8 mouse cellular contexts compared by ENCODE assay signal in the genomic region with DNA sequence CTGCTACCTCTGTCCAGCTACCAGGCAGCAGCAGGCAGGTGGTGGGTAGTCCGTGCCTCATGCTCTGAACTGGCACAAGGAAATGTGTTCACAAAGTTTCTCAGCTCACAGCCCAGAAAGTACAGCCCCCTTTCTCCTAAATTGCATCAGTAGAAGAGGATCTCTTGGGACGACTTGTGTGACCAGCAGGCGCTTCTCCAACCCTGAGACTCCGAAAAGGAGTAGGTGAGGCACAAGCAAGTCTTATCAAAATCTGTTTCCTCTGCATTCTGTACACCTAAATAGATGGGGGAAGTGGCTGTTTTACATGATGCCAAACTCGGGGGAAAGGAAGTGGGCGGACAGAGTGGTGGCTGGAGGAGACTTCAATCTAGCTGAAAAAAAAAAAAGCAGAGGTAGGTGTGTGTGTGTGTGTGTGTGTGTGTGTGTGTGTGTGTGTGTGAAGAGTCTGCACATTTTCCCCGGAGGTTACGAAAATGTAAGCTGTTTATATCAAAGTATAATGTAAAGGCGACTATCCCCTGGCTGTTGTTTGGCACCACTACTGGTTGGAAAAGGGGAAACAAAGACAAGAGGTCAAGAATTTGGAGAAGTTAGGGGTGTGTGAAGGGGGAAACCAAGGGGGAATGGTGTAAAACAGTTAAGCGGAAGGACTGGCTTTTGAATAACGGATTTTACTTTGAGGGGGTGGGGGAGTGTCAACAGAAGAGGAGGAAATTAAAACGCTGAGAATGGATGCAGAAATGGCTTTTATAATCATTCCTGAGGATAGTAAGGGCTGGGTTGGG. TPM values are rescaled to one million over a fixed set of nuclear protein-coding genes. Genes with fewer than 3 reads are reported as not detected.
DNase-seq lines count a peak whose midpoint lies in the region; ATAC-seq lines count a peak whose summit lies in the region.

No protein-coding gene starts in this region.

- H3K4me2 ChIP-seq in heart, embryonic 12.5 days, result peak overlapping the region; percentile 93
- peak overlapping the region; percentile 97 for H3K4me2 ChIP-seq in midbrain, embryonic 13.5 days (replicated peaks)

- H3K4me1 ChIP-seq in heart, embryonic 12.5 days (replicated peaks), result peaks cover 27% of the 10 kb centered on the region
- peaks cover 26% of the 10 kb centered on the region for H3K4me1 ChIP-seq in hindbrain, embryonic 10.5 days (replicated peaks)
- peaks cover 32% of the 10 kb centered on the region for H3K4me1 ChIP-seq in midbrain, embryonic 13.5 days (replicated peaks)

- no peak for ATAC-seq in heart, embryonic 12.5 days (ENCODE audit: insufficient number of reproducible peaks, low FRiP score)
- no peak for ATAC-seq in midbrain, embryonic 13.5 days

- H3K9ac ChIP-seq in heart, embryonic 12.5 days, result no peak overlapping the region
- peak overlapping the region; percentile 61; the same call in 1 of the 2 replicates for H3K9ac ChIP-seq in midbrain, embryonic 13.5 days (replicated peaks)

- DNase-seq in heart, postnatal 36 days, result no peak
- peak; percentile 26 for DNase-seq in adipocyte (ENCODE audit: low spot score)
- no peak for DNase-seq in hindbrain, embryonic 10.5 days (ENCODE audit: low spot score)
- no peak for DNase-seq in thymus, postnatal 36 days
- DNase-seq in gastrocnemius, adult 18-20 months (ENCODE audit: low spot score), result no peak
- DNase-seq in ovary, postnatal 10 days (ENCODE audit: low spot score), result no peak

- intact Hi-C loops in heart, postnatal 36 days (cut with DNase I), result no loop called here

- H3K9me3 ChIP-seq in heart, embryonic 12.5 days (replicated peaks), result no peaks in the 10 kb centered on the region
- no peaks in the 10 kb centered on the region for H3K9me3 ChIP-seq in hindbrain, embryonic 10.5 days
- H3K9me3 ChIP-seq in midbrain, embryonic 13.5 days, result no peaks in the 10 kb centered on the region

- no peak overlapping the region for H3K27ac ChIP-seq in heart, embryonic 12.5 days (ENCODE audit: poor library complexity, severe bottlenecking)
- H3K27ac ChIP-seq in hindbrain, embryonic 10.5 days, result no peak overlapping the region
- H3K27ac ChIP-seq in midbrain, embryonic 13.5 days, result no peak overlapping the region

- H3K4me3 ChIP-seq in heart, embryonic 12.5 days, result peak overlapping the region; percentile 50; the same call in 1 of the 2 replicates
- H3K4me3 ChIP-seq in hindbrain, embryonic 10.5 days, result peak overlapping the region; percentile 62
- peak overlapping the region; percentile 53 for H3K4me3 ChIP-seq in midbrain, embryonic 13.5 days (replicated peaks)

- H3K27me3 ChIP-seq in heart, embryonic 12.5 days (replicated peaks), result peaks cover 90% of the 10 kb centered on the region
- peaks cover 91% of the 10 kb centered on the region for H3K27me3 ChIP-seq in hindbrain, embryonic 10.5 days (ENCODE audit: insufficient read depth, poor library complexity, severe bottlenecking)
- H3K27me3 ChIP-seq in midbrain, embryonic 13.5 days, result peaks cover 77% of the 10 kb centered on the region

- 27% methylated on average over 12 of the region's 12 CpGs for WGBS in heart, embryonic 12.5 days
- WGBS in hindbrain, embryonic 10.5 days, result 31% methylated on average over 12 of the region's 12 CpGs
- WGBS in midbrain, embryonic 13.5 days, result 30% methylated on average over 12 of the region's 12 CpGs

- H3K36me3 ChIP-seq in heart, embryonic 12.5 days, result no peaks in the 10 kb centered on the region
- H3K36me3 ChIP-seq in hindbrain, embryonic 10.5 days, result no peaks in the 10 kb centered on the region
- no peaks in the 10 kb centered on the region for H3K36me3 ChIP-seq in midbrain, embryonic 13.5 days

RNA-seq across cellular contexts. Expression of gene Kcnk12, which starts 1.7 kb away (rescaled TPM):
- 0.11 and 0.13 TPM in 2 replicates for polyA plus RNA-seq in heart, embryonic 12.5 days (2016; fragmentation: Nextera tagmentation; extraction: Ambion mirVana)
- total RNA-seq in heart, postnatal 36 days (2021), result not detected
- 0.12 and 0.19 TPM in 2 replicates for polyA plus RNA-seq in hindbrain, embryonic 10.5 days (2016; fragmentation: Nextera tagmentation; extraction: Ambion mirVana)
- polyA plus RNA-seq in midbrain, embryonic 13.5 days (2015; fragmentation: Nextera tagmentation; extraction: Ambion mirVana), result 0.36 and 0.45 TPM in 2 replicates
- total RNA-seq in gastrocnemius, adult 18-20 months (2021), result not detected
